Mouse (Mus musculus): ENCODE data around the gene Lypd1.

Gene Lypd1

GRCm38 (mm10) chr1:125823611-125824010, 89.3 kb downstream of the Lypd1 start:
- in situ Hi-C loops (cut with MboI; ENCODE audit: low pct_unique_long_range_greater_than_20kb in 1 of 2, low sequenced_read_pairs in 2 of 2, unreplicated experiment in 1 of 2): no loop called here

DNA sequence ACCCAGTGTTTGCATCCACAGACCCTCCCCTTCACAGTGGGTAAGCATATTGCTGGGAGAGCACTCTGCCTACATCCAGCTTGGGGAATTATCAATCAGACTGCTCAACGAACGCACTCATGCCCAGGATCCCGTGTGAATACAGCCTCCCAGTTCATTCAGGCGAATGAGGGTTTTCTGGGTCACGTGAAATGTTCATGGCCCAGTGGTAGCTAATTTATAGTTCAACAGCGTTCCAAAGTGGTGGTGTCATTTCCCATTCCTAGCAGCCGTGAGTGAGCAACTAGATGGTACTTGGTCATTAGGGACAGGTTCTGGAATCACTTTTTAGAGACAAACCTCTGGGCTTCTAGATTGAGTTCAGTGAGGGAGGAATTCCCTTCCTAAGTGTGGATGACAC, 91.8 kb downstream of the Lypd1 start:
- in situ Hi-C loops (cut with MboI; ENCODE audit: low pct_unique_long_range_greater_than_20kb in 1 of 2, low sequenced_read_pairs in 2 of 2, unreplicated experiment in 1 of 2): no loop called here
